Mouse (Mus musculus) limb, embryonic 14.5 days (tissue): ENCODE results near the gene Nup205. TPM values are rescaled to one million over a fixed set of nuclear protein-coding genes. Genes with fewer than 3 reads are reported as not detected.
A peak's percentile ranks its signal among the peaks of the same experiment; 100 is the strongest.

Experiments
- ATAC-seq: fragments of 200-750 bp; cut with Nextera tagmentation; 2 replicates; pipeline ENCODE4 v1.8.0; 2017; ENCODE audit warnings: low read depth, moderate number of reproducible peaks, moderate TSS enrichment; ENCODE audit not compliant: low FRiP score
- DNase-seq: peaks from one replicate; pipeline ENCODE4 v3.0.0-alpha.2; 2015; ENCODE audit warnings: low spot score
- H3K27ac ChIP-seq: fragments of 300-500 bp; sonication (generic); replicated peaks from 2 replicates; pipeline ENCODE4 v1.5.1; 2014; ENCODE audit warnings: low read depth, mild to moderate bottlenecking, low read length, moderate library complexity, mixed read lengths
- H3K27me3 ChIP-seq: fragments of 300-500 bp; sonication (generic); 2 replicates; pipeline ENCODE4 v1.6.1; 2014; ENCODE audit warnings: low read length, mixed read lengths; ENCODE audit not compliant: control insufficient read depth, insufficient read depth
- H3K36me3 ChIP-seq: fragments of 300-500 bp; sonication (generic); 2 replicates; pipeline ENCODE4 v1.6.1; 2014; ENCODE audit warnings: mild to moderate bottlenecking, low read length, moderate library complexity, mixed read lengths; ENCODE audit not compliant: control insufficient read depth, insufficient read depth
- H3K4me1 ChIP-seq: fragments of 300-500 bp; sonication (generic); 2 replicates; pipeline ENCODE4 v1.6.1; 2014; ENCODE audit warnings: antibody characterized with exemption, low read length, mixed read lengths; ENCODE audit not compliant: control insufficient read depth, insufficient read depth
- H3K4me2 ChIP-seq: fragments of 300-500 bp; sonication (generic); replicated peaks from 2 replicates; pipeline ENCODE4 v1.6.1; 2014; ENCODE audit warnings: low read depth, mild to moderate bottlenecking, low read length, moderate library complexity; ENCODE audit not compliant: severe bottlenecking
- H3K4me3 ChIP-seq: fragments of 300-500 bp; sonication (generic); replicated peaks from 2 replicates; pipeline ENCODE4 v1.5.1; 2014; ENCODE audit warnings: low read length
- H3K9ac ChIP-seq: fragments of 300-500 bp; sonication (generic); 2 replicates; pipeline ENCODE4 v1.6.1; 2014; ENCODE audit warnings: mild to moderate bottlenecking, low read depth, low read length, moderate library complexity; ENCODE audit not compliant: severe bottlenecking
- H3K9me3 ChIP-seq: fragments of 300-500 bp; sonication (generic); 2 replicates; pipeline ENCODE4 v1.6.1; 2016; ENCODE audit warnings: low read length; ENCODE audit not compliant: control insufficient read depth
- POLR2A ChIP-seq: fragments of 200-500 bp; IDR thresholded peaks from 2 replicates; pipeline ENCODE4 v1.8.0; 2012; ENCODE audit warnings: inconsistent platforms, mild to moderate bottlenecking, moderate library complexity, borderline replicate concordance; ENCODE audit not compliant: insufficient read depth, insufficient read length; ENCODE audit errors: extremely low read depth
- WGBS: fragments of 180-500 bp; shearing (Covaris S2); extraction: QIAGEN DNeasy Blood & Tissue Kit; methylation state at CpG from one replicate; pipeline ENCODE4 v1.1.7; 2014; 5-methylcytosine and 5-hydroxymethylcytosine counted together
- polyA plus RNA-seq, 2 experiments: library from polyadenylated mRNA; depleted of rRNA in 1 of 2; stranded (reverse) in 1 of 2; unstranded in 1 of 2; fragments of >200 nt; fragmentation: Nextera tagmentation in 1 of 2; extraction: Ambion mirVana in 1 of 2; gene quantifications; 2 replicates each; pipeline versions ENCODE4 v1.2.1 to v1.2.3; 2012 to 2014

The Nup205 gene
- polyA plus RNA-seq (2012; rRNA removed) (48.4 and 51.1 TPM in 2 replicates), polyA plus RNA-seq (2014; fragmentation: Nextera tagmentation; extraction: Ambion mirVana) (38.7 and 40.8 TPM in 2 replicates)

DNA sequence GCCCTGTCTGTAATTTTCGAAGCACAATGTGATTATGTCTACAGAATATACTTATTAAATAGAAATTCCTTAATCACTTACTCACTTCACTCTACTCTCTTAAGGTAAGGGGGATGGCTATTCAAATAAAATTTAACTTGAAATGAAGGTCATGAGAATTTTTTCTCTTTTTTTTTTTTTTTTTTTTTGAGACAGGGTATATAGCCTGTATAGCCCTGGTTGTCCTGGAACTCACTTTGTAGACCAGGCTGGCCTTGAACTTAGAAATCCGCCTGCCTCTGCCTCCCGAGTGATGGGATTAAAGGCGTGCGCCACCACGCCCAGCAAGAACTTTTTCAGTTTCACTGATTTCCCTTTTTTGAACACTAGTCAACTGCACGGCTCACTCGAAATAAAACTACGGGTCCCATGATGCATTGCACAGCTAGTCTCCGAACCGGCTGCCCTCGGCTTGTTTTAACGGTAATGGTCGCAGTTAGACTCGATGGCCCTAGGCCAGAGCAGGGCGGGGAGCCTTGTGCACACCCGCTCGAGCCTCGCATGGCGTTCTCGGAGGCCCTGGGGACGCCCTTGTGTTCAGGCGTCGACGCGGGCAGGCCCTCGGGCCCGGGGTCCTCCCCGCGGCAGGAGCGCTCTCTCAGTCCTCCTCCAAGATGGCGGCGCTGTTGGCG lies at the start of gene Nup205:
Gene Nup205, plus strand, starts transcription at position 443 of the 671 bp plus-strand sequence.
- H3K4me2 ChIP-seq, result peak within 1 kb of the TSS; percentile 83
- peak within 1 kb of the TSS; percentile 93 for H3K9ac ChIP-seq
- TF ChIP-seq POLR2A, result 0 out of 2 replicates have a peak, but pooled peaks have one; percentile 51
- ATAC-seq, result peak; percentile 93
- peak within 1 kb of the TSS; percentile 98 for H3K27ac ChIP-seq
- H3K27me3 ChIP-seq, result no peaks in the 10 kb centered on the region
- no peaks in the 10 kb centered on the region for H3K4me1 ChIP-seq
- peak within 1 kb of the TSS; percentile 90 for H3K4me3 ChIP-seq
- peak; percentile 86 for DNase-seq
- no peaks in the 10 kb centered on the region for H3K9me3 ChIP-seq
- WGBS, result 4% methylated on average over 34 of the region's 34 CpGs
- no peaks in the 10 kb centered on the region for H3K36me3 ChIP-seq

DNA sequence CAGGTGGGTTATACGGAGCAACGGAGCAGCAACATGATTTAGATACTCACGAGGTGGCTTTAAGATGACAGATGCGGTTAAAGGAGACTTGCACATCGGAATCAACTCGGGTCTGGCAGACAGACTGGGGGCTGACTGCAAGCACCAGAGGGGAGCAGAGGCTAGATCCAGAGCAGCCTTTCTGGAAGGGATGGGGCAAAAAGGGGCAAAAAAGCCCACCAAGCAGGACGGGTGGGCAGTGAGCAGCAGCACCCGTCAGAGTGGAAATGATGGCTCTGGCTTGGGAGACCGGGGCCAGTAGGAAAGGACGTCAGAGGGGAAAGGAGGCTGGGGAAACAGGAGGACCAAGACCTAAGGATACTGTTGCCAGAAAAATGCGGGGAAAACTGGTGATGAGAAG lies 44.4 kb upstream of the Nup205 start:
- peak overlapping the region; percentile 75 for H3K4me3 ChIP-seq
- H3K4me1 ChIP-seq, result peaks cover 13% of the 10 kb centered on the region
- no peak for TF ChIP-seq POLR2A
- WGBS, result under 1% methylated on average over 11 of the region's 11 CpGs
- H3K36me3 ChIP-seq, result no peaks in the 10 kb centered on the region
- peak overlapping the region; percentile 87 for H3K4me2 ChIP-seq
- H3K27me3 ChIP-seq, result no peaks in the 10 kb centered on the region
- peak; percentile 2 for DNase-seq
- peak overlapping the region; percentile 82 for H3K9ac ChIP-seq
- H3K27ac ChIP-seq, result peak overlapping the region; percentile 92; the same call in 1 of the 2 replicates
- H3K9me3 ChIP-seq, result no peaks in the 10 kb centered on the region
- no peak for ATAC-seq

GRCm38 (mm10) chr6:35133246-35133578 lies 44.0 kb upstream of the Nup205 start:
- 0% methylated on average over 22 of the region's 25 CpGs for WGBS
- no peaks in the 10 kb centered on the region for H3K36me3 ChIP-seq
- TF ChIP-seq POLR2A, result no peak
- peak overlapping the region; percentile 75 for H3K4me3 ChIP-seq
- peak overlapping the region; percentile 92 for H3K27ac ChIP-seq
- H3K9me3 ChIP-seq, result no peaks in the 10 kb centered on the region
- no peaks in the 10 kb centered on the region for H3K27me3 ChIP-seq
- ATAC-seq (peak; percentile 87), DNase-seq (peak; percentile 69)
- peak overlapping the region; percentile 82 for H3K9ac ChIP-seq
- peaks cover 13% of the 10 kb centered on the region for H3K4me1 ChIP-seq
- H3K4me2 ChIP-seq, result peak overlapping the region; percentile 87

DNA sequence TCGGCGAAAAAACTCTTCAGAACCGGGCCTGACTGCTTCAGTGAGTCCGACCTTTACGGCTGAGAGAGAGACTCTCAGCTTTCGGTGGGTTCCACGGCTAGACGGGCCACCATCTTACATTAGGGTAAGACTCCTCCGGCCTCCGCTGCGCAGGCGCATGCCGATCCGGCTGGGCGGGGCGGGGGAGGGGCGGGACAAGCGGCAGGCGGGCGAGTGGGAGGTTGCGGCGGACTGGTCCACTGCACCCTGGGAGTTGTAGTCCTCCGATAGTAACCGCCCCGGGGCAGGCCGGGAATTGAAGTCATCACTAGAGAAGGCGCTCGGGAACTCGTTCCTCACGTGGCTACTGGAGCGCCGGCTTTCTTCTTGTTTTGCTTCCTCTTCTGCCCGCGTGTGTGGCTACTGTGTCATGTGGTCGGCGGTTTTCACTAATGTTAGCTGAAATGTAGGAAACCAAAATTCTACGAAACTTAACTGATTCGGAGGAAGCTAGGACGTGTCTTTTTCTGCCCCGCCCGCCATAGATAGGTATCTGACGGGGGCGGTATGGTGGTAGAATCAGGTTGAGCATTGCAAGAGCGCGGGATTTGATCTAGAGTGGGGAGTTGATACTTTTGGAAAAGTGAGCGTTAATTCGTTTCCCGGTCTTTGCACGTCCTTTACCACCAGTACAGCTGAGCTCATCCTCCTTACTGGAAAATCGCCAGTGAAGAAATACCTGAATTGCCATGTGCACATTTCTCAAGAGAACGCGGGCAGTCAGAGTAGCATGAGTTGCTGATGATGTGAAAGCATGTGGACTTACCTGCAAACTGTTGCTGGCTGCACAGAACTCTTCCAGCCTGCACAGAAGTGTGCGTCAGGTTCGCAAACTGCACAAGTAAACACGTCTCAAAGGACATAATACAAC lies 43.4 kb upstream of the Nup205 start, which contains the start of gene Cnot4:
Gene Cnot4, minus strand, starts transcription at position 146 of the 910 bp plus-strand sequence.
- TF ChIP-seq POLR2A, result peak; percentile 85; the same call in 1 of the 2 replicates
- H3K27ac ChIP-seq, result peak within 1 kb of the TSS; percentile 92
- H3K9me3 ChIP-seq, result no peaks in the 10 kb centered on the region
- DNase-seq, result peak; percentile 99
- H3K9ac ChIP-seq, result peak within 1 kb of the TSS; percentile 82
- no peaks in the 10 kb centered on the region for H3K36me3 ChIP-seq
- H3K4me2 ChIP-seq, result peak within 1 kb of the TSS; percentile 87
- peaks cover 13% of the 10 kb centered on the region for H3K4me1 ChIP-seq
- peak within 1 kb of the TSS; percentile 75 for H3K4me3 ChIP-seq
- H3K27me3 ChIP-seq, result no peaks in the 10 kb centered on the region
- 1% methylated on average over 54 of the region's 55 CpGs for WGBS
- peak; percentile 99 for ATAC-seq

GRCm38 (mm10) chr6:35134844-35135243 lies 42.4 kb upstream of the Nup205 start:
- Histone ChIP-seq H3K9me3 (no peaks in the 10 kb centered on the region), H3K4me3 (no peak overlapping the region), H3K27me3 (no peaks in the 10 kb centered on the region), H3K36me3 (no peaks in the 10 kb centered on the region), H3K4me1 (peaks cover 13% of the 10 kb centered on the region), H3K27ac (no peak overlapping the region), H3K9ac (no peak overlapping the region), H3K4me2 (peak overlapping the region; percentile 78; the same call in 1 of the 2 replicates)
- TF ChIP-seq POLR2A, result no peak
- DNase-seq (no peak), ATAC-seq (no peak)
- WGBS, result 49% methylated on average over 2 of the region's 2 CpGs
